Mouse (Mus musculus) forebrain, embryonic 11.5 days (tissue): ENCODE measurements around the gene Tfdp1. TPM values are rescaled to one million over a fixed set of nuclear protein-coding genes. Genes with fewer than 3 reads are reported as not detected.

Experiments
- ATAC-seq: fragments of 200-750 bp; cut with Nextera tagmentation; replicated peaks from 2 replicates; pipeline ENCODE4 v1.8.0; 2017; ENCODE audit warnings: moderate TSS enrichment; ENCODE audit not compliant: low FRiP score
- DNase-seq: peaks from one replicate; pipeline ENCODE4 v3.0.0-alpha.2; 2017; ENCODE audit warnings: low spot score
- H3K27ac ChIP-seq: fragments of 300-500 bp; sonication (generic); 2 replicates; pipeline ENCODE4 v1.5.1; 2014; ENCODE audit warnings: low read depth, low read length
- H3K27me3 ChIP-seq: fragments of 300-500 bp; sonication (generic); 2 replicates; pipeline ENCODE4 v1.6.1; 2014; ENCODE audit warnings: mild to moderate bottlenecking, low read length, mixed read lengths; ENCODE audit not compliant: control insufficient read depth, insufficient read depth
- H3K36me3 ChIP-seq: fragments of 300-500 bp; sonication (generic); 2 replicates; pipeline ENCODE4 v1.6.1; 2014; ENCODE audit warnings: mild to moderate bottlenecking, low read length, moderate library complexity, mixed read lengths; ENCODE audit not compliant: control insufficient read depth, insufficient read depth
- H3K4me1 ChIP-seq: fragments of 300-500 bp; sonication (generic); replicated peaks from 2 replicates; pipeline ENCODE4 v1.6.1; 2014; ENCODE audit warnings: low read length, mixed read lengths; ENCODE audit not compliant: control insufficient read depth, insufficient read depth
- H3K4me2 ChIP-seq: fragments of 300-500 bp; sonication (generic); 2 replicates; pipeline ENCODE4 v1.6.1; 2014; ENCODE audit warnings: low read depth, mild to moderate bottlenecking, low read length, moderate library complexity, mixed read lengths; ENCODE audit not compliant: severe bottlenecking
- H3K4me3 ChIP-seq: fragments of 300-500 bp; sonication (generic); 2 replicates; pipeline ENCODE4 v1.5.1; 2014; ENCODE audit warnings: low read depth, low read length
- H3K9ac ChIP-seq: fragments of 300-500 bp; sonication (generic); 2 replicates; pipeline ENCODE4 v1.6.1; 2014; ENCODE audit warnings: low read length
- H3K9me3 ChIP-seq: fragments of 300-500 bp; sonication (generic); 2 replicates; pipeline ENCODE4 v1.6.1; 2016; ENCODE audit warnings: low read length, mixed read lengths; ENCODE audit not compliant: control insufficient read depth
- WGBS: fragments of 180-500 bp; shearing (Covaris S2); extraction: QIAGEN DNeasy Blood & Tissue Kit; methylation state at CpG from one replicate; pipeline ENCODE4 v1.1.7; 2014; 5-methylcytosine and 5-hydroxymethylcytosine counted together
- polyA plus RNA-seq: library from polyadenylated mRNA; unstranded; fragments of >200 nt; fragmentation: Nextera tagmentation; extraction: Ambion mirVana; gene quantifications from 2 replicates; pipeline ENCODE4 v1.2.1, GENCODE M21; 2014

The Tfdp1 gene
- polyA plus RNA-seq, 1 experiment from 2014 or later: 244 TPM

- Histone ChIP-seq H3K9ac (no peak overlapping the region), H3K36me3 (no peaks in the 10 kb centered on the region), H3K4me1 (no peaks in the 10 kb centered on the region), H3K4me3 (no peak overlapping the region), H3K4me2 (no peak overlapping the region), H3K27ac (no peak overlapping the region), H3K27me3 (no peaks in the 10 kb centered on the region), H3K9me3 (no peaks in the 10 kb centered on the region)
- DNase-seq: no peak
- ATAC-seq: no peak
- 82% methylated on average over 2 of the region's 2 CpGs for WGBS
These were observed 50.2 kb downstream of the Tfdp1 start for GRCm38 (mm10) chr8:13388744-13389143.

DNA sequence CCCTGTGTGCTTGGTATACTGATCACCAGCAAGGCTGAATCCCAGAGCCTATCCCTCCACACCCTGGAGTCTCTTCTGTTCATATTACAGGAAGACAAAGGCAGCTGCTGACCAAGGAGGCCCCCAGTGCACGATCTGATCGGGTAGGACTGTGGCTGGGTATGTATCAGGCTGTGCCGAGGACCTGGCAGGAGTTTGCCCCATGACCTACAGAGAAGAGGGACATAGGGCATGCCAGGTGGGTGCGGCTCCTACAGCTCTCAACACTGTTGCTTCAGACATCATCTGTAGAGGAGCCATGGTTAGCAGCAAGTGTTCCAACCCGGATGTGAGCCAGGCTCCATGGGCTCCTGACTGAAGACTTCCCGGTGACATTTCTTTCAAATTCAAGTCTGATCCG is 55.3 kb downstream of the Tfdp1 start:
- no peak for ATAC-seq
- Histone ChIP-seq H3K9me3 (no peaks in the 10 kb centered on the region), H3K9ac (no peak overlapping the region), H3K27me3 (no peaks in the 10 kb centered on the region), H3K27ac (no peak overlapping the region), H3K4me2 (no peak overlapping the region), H3K4me1 (no peaks in the 10 kb centered on the region), H3K4me3 (no peak overlapping the region), H3K36me3 (no peaks in the 10 kb centered on the region)
- no peak for DNase-seq
- WGBS: 89% methylated on average over 7 of the region's 7 CpGs

DNA sequence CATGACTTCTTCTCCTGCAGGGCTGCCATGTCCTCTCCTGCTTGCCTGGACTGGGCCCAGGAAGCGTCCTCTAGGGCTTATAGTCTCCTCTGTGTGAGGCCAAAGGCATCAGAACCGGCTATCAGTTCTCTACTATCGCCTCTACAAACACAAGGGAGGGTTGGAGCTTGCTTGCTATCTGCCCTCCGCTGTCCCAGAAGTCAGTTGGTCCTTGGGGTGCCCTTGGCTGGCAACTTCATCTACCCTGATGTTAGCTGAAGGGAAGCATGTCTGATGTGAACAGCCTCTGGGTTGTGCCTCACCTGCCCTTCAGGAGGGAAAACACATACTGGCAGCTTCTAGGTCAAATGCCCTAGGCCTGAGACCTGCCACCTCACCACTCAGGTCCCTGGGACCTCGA is 58.2 kb downstream of the Tfdp1 start, which contains the start of gene Atp4b:
Gene Atp4b, minus strand, starts transcription at position 101 of the 400 bp plus-strand sequence.
- no peaks in the 10 kb centered on the region for H3K4me1 ChIP-seq
- H3K4me3 ChIP-seq: no peak within 1 kb of the TSS
- H3K27me3 ChIP-seq: no peaks in the 10 kb centered on the region
- no peaks in the 10 kb centered on the region for H3K36me3 ChIP-seq
- DNase-seq (no peak), ATAC-seq (no peak)
- H3K9me3 ChIP-seq: no peaks in the 10 kb centered on the region
- 83% methylated on average over 5 of the region's 5 CpGs for WGBS
- H3K27ac ChIP-seq: no peak within 1 kb of the TSS
- H3K9ac ChIP-seq: no peak within 1 kb of the TSS
- no peak within 1 kb of the TSS for H3K4me2 ChIP-seq

DNA sequence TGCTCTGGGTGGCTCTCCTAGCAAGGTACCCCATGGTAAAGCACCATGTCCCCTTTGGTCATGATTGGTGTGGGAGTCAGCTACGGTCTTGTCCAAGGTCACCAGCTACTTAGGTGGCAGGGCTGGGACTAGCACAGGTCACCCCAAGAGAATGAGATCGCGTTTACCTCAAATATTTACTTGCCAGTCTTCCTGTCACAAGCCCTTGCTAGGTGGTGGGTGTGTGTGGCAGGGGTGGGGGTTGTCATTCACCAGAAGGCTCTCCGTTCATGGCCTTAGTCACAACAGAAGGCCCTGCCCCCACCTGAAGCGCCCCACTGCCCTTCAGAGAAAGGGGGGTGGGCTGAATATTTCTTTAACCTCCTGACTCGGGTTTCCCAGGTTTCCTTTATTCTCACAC is 65.0 kb downstream of the Tfdp1 start:
- ATAC-seq: no peak
- no peaks in the 10 kb centered on the region for H3K27me3 ChIP-seq
- WGBS: 81% methylated on average over 6 of the region's 6 CpGs

GRCm38 (mm10) chr8:13404666-13405131 is 66.1 kb downstream of the Tfdp1 start, which contains the start of gene Grk1:
Gene Grk1 (plus strand): TSS chr8:13405081.
- no peaks in the 10 kb centered on the region for H3K36me3 ChIP-seq
- H3K4me3 ChIP-seq: no peak within 1 kb of the TSS
- DNase-seq (no peak), ATAC-seq (no peak)
- 82% methylated on average over 5 of the region's 5 CpGs for WGBS
- no peak within 1 kb of the TSS for H3K27ac ChIP-seq
- no peaks in the 10 kb centered on the region for H3K9me3 ChIP-seq
- no peak within 1 kb of the TSS for H3K4me2 ChIP-seq
- no peak within 1 kb of the TSS for H3K9ac ChIP-seq
- no peaks in the 10 kb centered on the region for H3K27me3 ChIP-seq
- no peaks in the 10 kb centered on the region for H3K4me1 ChIP-seq

More for the DNA sequence above, 65.0 kb downstream of the Tfdp1 start:
- H3K4me3 ChIP-seq: no peak overlapping the region
- DNase-seq: no peak
- H3K36me3 ChIP-seq: no peaks in the 10 kb centered on the region
- no peaks in the 10 kb centered on the region for H3K9me3 ChIP-seq
- no peak overlapping the region for H3K27ac ChIP-seq
- no peak overlapping the region for H3K4me2 ChIP-seq
- H3K9ac ChIP-seq: no peak overlapping the region
- no peaks in the 10 kb centered on the region for H3K4me1 ChIP-seq

- ATAC-seq: no peak
- no peak overlapping the region for H3K4me2 ChIP-seq
- no peak overlapping the region for H3K27ac ChIP-seq
- WGBS: 68% methylated on average over 5 of the region's 5 CpGs
- no peak overlapping the region for H3K4me3 ChIP-seq
- no peaks in the 10 kb centered on the region for H3K27me3 ChIP-seq
- H3K9ac ChIP-seq: no peak overlapping the region
- no peaks in the 10 kb centered on the region for H3K36me3 ChIP-seq
- H3K4me1 ChIP-seq: no peaks in the 10 kb centered on the region
- H3K9me3 ChIP-seq: no peaks in the 10 kb centered on the region
- no peak for DNase-seq
These were observed 67.5 kb downstream of the Tfdp1 start for GRCm38 (mm10) chr8:13406011-13406410.

GRCm38 (mm10) chr8:13411597-13411996 is 73.0 kb downstream of the Tfdp1 start:
- Histone ChIP-seq H3K4me3 (no peak overlapping the region), H3K27ac (no peak overlapping the region), H3K36me3 (no peaks in the 10 kb centered on the region), H3K27me3 (no peaks in the 10 kb centered on the region), H3K9ac (no peak overlapping the region), H3K4me2 (no peak overlapping the region), H3K9me3 (no peaks in the 10 kb centered on the region), H3K4me1 (no peaks in the 10 kb centered on the region)
- DNase-seq: peak; percentile 86
- no peak for ATAC-seq
- 28% methylated on average over 6 of the region's 6 CpGs for WGBS

DNA sequence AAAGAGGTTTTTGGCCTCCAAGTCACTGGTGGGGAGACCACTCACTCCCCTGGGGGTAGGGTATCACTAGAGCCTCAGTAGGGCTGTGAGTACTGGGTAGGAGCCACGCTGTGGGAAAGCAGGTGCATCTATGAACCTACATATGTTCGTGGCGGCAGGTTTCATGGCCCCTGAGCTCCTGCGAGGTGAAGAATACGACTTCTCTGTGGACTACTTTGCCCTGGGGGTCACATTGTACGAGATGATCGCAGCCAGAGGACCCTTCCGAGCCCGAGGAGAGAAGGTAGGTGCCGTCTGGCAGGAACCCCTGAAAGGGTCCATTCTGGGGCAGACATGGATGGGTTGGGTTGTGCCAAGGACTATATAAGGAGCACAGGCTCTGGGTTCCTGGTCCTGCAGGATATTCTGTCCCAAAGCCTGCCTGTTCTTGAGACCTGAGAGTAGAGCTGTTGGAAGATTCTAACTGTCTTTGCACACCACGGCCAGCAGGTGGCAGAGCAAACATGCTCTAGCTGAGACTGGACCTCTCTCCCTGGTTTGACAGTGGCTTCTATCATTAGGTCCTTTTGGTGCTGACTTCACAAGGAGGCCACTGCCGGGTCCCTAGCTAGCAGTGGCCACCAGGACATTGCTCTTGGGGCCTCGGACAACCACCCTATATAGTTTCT is 74.5 kb downstream of the Tfdp1 start:
- no peak overlapping the region for H3K27ac ChIP-seq
- H3K36me3 ChIP-seq: no peaks in the 10 kb centered on the region
- WGBS: 64% methylated on average over 13 of the region's 13 CpGs
- H3K4me3 ChIP-seq: no peak overlapping the region
- H3K9ac ChIP-seq: no peak overlapping the region
- no peak overlapping the region for H3K4me2 ChIP-seq
- no peak for ATAC-seq
- no peaks in the 10 kb centered on the region for H3K4me1 ChIP-seq
- peak; percentile 79 for DNase-seq
- H3K27me3 ChIP-seq: no peaks in the 10 kb centered on the region
- no peaks in the 10 kb centered on the region for H3K9me3 ChIP-seq

DNA sequence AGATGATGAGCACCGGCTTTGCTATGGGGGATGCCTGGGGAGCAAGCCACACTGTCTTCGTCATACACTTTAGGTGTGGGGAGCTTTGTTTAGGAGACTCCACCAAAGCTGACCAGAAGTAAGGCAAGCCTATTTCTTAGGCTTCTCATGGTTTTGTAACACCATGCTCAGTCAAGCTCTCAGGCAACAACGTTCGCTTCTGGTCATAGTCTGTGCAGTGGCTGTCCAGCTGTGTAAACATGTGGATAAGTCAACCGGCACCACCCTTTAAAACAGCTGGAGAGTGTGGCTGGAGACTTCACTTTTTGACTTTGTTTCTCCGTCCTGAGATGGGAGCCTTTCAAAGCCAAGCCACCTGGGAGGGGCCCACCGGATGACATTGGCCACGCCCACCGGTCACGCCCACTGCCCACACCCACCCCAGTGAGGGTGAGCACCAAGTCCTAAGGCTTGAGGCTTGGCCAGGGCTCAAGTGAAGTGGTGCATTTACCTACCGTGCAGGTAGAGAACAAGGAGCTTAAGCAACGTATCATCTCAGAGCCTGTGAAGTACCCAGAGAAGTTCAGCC is 75.4 kb downstream of the Tfdp1 start:
- ATAC-seq (no peak), DNase-seq (no peak)
- Histone ChIP-seq H3K4me3 (no peak overlapping the region), H3K9me3 (no peaks in the 10 kb centered on the region), H3K4me1 (no peaks in the 10 kb centered on the region), H3K36me3 (no peaks in the 10 kb centered on the region), H3K9ac (no peak overlapping the region), H3K27me3 (no peaks in the 10 kb centered on the region), H3K4me2 (no peak overlapping the region), H3K27ac (no peak overlapping the region)
- 62% methylated on average over 12 of the region's 12 CpGs for WGBS
